Mouse (Mus musculus): ENCODE measurements around the gene Rilpl1.

The Rilpl1 gene

GRCm38 (mm10) chr5:124452494-124453228 lies 78.5 kb downstream of the Rilpl1 start:
- DNase-seq (ENCODE audit: low read depth, low spot score): peak; percentile 83

- DNase-seq (ENCODE audit: low read depth, low spot score): no peak
Observed at GRCm38 (mm10) chr5:124450641-124451340, 80.4 kb downstream of the Rilpl1 start.

- DNase-seq (ENCODE audit: low read depth, low spot score): peak; percentile 31
Observed at GRCm38 (mm10) chr5:124450051-124450450, 81.1 kb downstream of the Rilpl1 start.

GRCm38 (mm10) chr5:124449494-124449893 lies 81.7 kb downstream of the Rilpl1 start:
- peak; percentile 66 for DNase-seq (ENCODE audit: low read depth, low spot score)

GRCm38 (mm10) chr5:124446301-124446881 lies 84.8 kb downstream of the Rilpl1 start:
- DNase-seq (ENCODE audit: low read depth, low spot score): peak; percentile 52

GRCm38 (mm10) chr5:124445621-124446293 lies 85.4 kb downstream of the Rilpl1 start:
- peak; percentile 28 for DNase-seq (ENCODE audit: low read depth, low spot score)

GRCm38 (mm10) chr5:124444661-124445561 lies 86.3 kb downstream of the Rilpl1 start:
- peak; percentile 94 for DNase-seq (ENCODE audit: low read depth, low spot score)

- DNase-seq (ENCODE audit: low read depth, low spot score): no peak
Observed at GRCm38 (mm10) chr5:124444208-124444607, 87.0 kb downstream of the Rilpl1 start.
